Mouse (Mus musculus) ES-Bruce4 (cell line): ENCODE measurements around the gene Dstyk.

Experiments used
- CTCF ChIP-seq: IDR thresholded peaks from one replicate; pipeline ENCODE4 v1.8.1; 2011; ENCODE audit warnings: low read depth, low read length
- POLR2A ChIP-seq: IDR thresholded peaks from one replicate; pipeline ENCODE4 v1.8.1; 2011; ENCODE audit warnings: low read length; ENCODE audit not compliant: insufficient read depth

GRCm38 (mm10) chr1:132385711-132386110, 31.6 kb upstream of the Dstyk start:
- TF ChIP-seq CTCF: no peak
- TF ChIP-seq POLR2A: no peak
